Mouse (Mus musculus) ES-E14 (cell line): ENCODE data around the gene Uchl4.

Source experiments
- CHD2 ChIP-seq: IDR thresholded peaks from 2 replicates; pipeline ENCODE4 v1.6.1; 2014; ENCODE audit warnings: mild to moderate bottlenecking, low read depth, low read length, inconsistent platforms
- HCFC1 ChIP-seq: IDR thresholded peaks from 2 replicates; pipeline ENCODE4 v1.6.1; 2012; ENCODE audit warnings: low read length, inconsistent platforms, borderline replicate concordance; ENCODE audit not compliant: insufficient read depth
- MAFK ChIP-seq: IDR thresholded peaks from 2 replicates; pipeline ENCODE4 v1.6.1; 2014; ENCODE audit warnings: mild to moderate bottlenecking, low read depth, low read length, inconsistent platforms; ENCODE audit not compliant: insufficient read depth
- ZC3H11A ChIP-seq: IDR thresholded peaks from 2 replicates; pipeline ENCODE4 v1.6.1; 2012; ENCODE audit warnings: low read depth, mild to moderate bottlenecking, inconsistent platforms, low read length, borderline replicate concordance
- ZNF384 ChIP-seq: IDR thresholded peaks from 2 replicates; pipeline ENCODE4 v1.6.1; 2012; ENCODE audit warnings: low read depth, low read length, inconsistent platforms

- TF ChIP-seq MAFK (no peak), ZC3H11A (peak; percentile 15; the same call in 1 of the 2 replicates), CHD2 (no peak), ZNF384 (no peak), HCFC1 (no peak)
These were observed 37.6 kb downstream of the Uchl4 start for GRCm38 (mm10) chr9:64272611-64273010.
